Mouse (Mus musculus) adrenal gland, postnatal 36 days (tissue): ENCODE data around the gene Mvb12a. TPM values are rescaled to one million over a fixed set of nuclear protein-coding genes. Genes with fewer than 3 reads are reported as not detected.
A peak's percentile ranks its signal among the peaks of the same experiment; 100 is the strongest.

Experiments used
- DNase-seq, 2 experiments: peaks; one replicate each; pipeline ENCODE4 v3.0.0; 2021; ENCODE audit warnings: mixed read lengths in 1 of 2
- total RNA-seq, 2 experiments: library from RNA; stranded (reverse); gene quantifications; 2 replicates each; pipeline ENCODE4 v1.2.3; 2021

The Mvb12a gene
- total RNA-seq, 2 experiments from 2014 or later = 65.8 to 78.6 TPM

DNA sequence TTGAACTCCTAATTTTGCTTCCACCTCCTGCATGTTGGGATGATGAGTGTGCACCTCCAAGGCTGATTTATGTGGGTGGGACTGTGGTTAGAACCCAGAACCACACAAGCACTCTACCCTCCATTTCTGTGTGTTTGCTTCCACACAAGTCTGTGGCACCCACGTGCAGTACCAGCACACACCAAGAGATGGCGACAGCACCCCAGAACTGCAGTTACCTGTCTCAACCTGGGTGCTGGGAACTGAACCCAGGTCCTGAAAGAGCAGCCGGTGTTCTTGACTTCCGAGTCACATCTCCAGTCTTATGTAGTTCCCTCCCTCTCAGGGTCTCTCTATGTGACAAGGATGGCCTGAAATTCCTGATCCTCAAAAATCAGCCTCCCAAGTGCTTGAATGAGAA is 21.3 kb downstream of the Mvb12a start:
- DNase-seq = no peak

DNA sequence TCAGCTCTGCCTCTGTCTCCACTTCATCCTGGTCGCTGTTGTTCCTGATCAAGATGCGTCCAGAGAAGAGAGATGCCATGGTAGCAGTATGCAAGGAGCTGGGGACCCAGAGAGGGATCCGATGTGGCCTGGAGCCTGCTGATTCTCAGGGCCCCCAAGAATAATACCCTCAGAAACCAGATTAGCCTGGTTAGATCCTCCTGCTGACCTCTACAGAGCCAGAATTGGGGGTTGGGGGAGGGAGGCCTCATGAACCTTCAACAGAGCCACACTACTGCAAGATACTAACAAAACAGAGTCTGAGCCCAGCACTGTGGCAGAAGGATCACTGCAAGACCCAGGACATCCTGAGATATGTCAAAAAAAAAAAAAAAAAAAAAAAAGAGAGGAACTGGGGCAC is 23.8 kb downstream of the Mvb12a start, which contains the start of gene Nxnl1:
Gene Nxnl1, minus strand, starts transcription at position 101 of the 400 bp plus-strand sequence.
- no peak for DNase-seq

DNA sequence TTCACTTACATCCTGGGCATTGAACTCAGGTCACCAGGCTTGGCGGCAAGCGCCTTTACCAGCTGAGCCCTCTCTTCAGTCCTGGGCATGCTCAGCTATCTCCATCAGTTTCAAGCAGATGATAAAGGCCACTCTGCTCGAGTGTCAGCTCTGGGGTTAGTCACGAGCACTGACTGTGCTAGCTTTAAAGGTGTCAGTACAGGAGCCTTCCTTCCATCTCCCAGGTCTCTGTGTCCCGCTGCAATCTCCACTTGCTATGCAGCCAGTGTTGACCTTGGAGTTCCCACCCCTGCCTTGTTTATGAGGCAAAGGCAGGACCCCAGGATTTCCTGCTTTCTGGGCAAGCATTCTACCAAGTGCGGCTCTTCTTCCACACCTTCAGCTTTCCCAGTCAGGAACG is 24.9 kb downstream of the Mvb12a start:
- DNase-seq = no peak

DNA sequence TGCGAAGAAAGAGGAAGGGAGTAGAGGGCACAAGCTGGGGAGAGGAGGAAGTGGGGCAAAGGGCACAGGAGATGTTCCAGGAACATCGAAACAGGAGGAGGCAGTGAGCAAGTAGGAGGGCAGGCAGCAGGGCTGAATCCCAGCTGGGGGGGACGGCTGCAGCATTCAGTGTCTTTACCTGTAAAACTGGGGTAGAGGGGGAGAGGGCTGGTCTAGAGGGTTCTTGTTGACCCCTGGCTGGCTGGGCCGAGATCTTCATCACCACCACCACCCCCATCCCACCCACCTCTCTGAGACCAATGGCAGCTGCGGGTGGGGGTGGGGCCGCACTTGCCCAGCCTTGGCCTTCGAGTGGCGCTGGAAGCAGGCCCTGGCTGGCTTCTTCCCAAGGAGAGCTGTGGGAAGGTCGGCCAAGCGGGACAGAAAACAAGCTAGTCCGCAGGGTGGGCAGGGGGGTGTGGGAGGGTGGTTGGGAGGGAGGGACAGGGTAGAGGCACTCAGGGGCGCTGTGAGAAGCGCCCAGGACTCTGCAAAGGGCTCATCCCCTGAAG is 25.7 kb downstream of the Mvb12a start, which contains the start of gene Slc27a1:
Gene Slc27a1, plus strand, starts transcription at position 496 of the 551 bp plus-strand sequence.
- DNase-seq = peak; percentile 90 to 91

DNA sequence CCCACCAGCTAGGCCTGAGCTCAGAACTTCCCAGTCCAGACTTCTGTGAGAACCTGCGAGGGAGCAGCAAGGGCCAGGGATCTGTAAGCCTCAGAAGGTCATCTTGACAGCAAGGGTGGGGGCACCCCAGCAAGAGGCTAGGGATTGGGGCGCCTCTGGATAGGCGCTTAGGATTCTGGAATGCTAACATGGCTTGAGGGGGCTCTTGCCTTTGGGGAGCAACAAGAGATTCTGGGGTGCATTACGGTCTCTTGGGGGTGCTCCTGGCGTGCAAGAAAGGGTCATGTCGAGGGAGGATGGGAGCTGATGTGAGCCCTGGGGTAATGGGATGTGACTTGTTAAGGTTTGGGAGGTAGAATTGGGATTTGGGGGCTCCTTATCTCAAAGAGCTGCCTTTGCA is 26.2 kb downstream of the Mvb12a start:
- no peak for DNase-seq

DNA sequence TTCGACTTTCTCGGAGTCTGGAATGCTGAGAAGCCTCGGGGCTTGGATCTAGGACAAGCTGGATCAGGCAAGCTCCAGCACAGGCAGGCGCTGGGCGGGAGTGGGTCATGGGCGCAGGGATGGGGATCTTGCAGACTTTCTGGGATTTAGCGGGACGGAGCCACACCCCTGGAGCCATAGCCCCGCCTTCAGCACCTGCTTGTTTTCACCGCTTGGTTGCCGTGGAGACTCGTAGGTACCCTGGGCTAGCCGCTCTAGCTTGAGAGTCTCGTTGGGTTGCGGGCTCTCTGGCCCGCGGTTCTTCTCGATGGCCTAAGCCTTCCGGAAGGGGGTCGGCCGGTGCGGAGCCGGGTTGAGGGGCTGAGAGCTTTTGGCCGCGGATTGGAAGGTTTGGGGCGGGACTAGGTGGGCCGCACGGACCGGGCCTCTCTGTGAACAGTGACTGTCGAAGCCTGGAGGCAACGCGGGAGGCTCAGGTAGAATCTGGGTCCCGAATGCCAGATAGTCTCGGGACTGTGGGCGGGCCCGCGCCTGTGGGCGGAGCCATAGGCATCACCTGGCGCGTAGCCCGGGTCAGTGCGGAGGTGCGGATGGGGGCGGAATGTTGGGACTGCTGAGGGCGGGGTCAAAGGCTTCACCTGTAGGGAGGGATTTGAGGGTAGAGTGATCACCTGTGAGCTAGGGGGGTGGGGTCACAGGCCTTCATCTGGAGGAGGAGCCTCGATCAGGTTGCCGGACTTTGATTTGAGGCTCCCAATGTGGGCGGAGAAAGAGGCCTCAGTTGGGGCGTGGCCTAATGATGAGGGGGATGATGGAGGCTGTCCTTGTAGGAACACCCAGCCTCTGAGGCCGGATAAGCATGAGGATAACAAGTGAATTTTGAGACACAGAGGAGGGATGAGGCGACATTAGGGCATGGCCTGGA is 26.9 kb downstream of the Mvb12a start:
- DNase-seq = peak; percentile 87 to 90

DNA sequence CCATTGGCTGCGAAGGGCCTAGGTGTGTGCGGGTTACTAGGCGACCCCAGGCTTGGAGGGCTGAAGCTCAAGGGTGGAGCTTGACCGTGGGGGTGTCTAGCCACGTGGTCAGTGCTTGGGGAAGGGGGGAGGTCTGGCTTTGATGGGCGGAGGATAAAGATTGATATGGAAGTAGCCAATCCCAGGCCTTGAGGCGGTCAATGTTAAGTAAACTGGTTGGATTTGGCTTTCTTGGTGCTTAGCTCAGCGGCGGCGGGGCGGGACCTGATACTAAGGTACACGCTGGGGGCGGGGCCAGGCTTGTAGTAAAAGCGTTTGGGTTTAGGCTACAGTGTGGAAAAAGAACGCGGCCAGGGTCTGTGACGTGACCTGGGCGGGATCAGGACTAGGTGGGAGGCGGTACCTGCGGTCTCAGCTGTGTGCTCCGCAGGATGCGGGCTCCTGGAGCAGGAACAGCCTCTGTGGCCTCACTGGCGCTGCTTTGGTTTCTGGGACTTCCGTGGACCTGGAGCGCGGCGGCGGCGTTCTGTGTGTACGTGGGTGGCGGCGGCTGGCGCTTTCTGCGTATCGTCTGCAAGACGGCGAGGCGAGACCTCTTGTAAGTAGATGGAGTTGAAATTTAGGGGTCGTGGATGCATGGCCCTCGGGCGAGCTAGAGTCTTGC is 27.7 kb downstream of the Mvb12a start:
- DNase-seq = peak; percentile 97

DNA sequence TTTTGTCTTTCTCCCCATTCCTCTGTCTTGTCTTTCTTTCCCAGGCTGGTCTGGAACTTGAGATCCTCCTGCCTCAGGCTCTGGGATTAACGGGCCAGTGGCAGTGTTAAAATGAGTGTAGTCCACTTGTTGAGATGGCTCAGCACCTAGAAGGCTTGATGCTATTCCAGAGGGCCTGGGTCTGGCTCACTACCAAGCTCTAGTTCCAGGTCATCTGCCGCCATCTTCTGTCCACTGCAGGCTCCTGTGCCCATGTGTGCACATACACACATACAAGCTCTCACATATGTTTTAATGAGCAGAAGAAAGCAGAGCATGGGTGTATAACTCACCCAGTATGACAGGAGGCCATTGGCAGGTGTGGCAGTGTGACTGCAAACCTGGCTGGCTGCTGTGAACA is 29.4 kb downstream of the Mvb12a start:
- no peak for DNase-seq

DNA sequence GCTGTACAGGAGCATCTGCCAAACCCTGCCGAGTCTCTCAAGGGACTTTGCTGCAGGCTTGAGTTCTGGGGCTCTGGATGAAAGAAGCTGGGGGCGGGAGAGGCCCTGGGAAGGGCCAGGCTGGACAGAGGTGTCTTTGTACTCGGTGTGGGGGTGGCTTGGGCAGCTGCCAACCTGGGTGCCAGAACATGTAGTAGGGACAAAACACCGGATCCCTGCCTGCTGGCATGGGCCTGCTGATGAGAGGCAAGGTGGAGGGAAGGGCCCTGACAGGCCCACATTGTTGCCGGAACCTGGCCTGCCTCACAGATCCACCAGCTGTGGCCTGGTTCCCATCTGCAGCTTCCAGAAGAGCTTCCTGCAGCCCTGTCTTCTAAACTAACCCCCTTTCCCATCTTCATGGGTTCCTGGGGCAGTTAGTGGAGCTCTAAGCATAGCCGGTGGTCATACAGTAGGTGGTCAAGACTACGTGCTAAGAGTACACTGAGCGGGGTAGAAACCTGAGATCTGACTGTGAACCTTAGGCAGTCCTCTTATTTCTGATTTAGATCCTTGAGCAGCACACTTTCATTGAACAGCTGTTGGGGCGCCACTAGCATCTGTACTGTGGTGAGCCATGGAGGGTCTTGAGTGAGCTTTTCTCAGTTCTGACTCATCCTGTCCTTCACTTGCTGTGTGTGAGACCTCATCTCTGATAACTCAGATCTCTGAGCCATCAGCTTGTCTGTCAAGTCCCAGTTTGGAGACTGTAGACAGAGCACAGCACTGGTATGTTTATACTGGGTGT is 30.3 kb downstream of the Mvb12a start:
- DNase-seq = peak; percentile 72 to 87

DNA sequence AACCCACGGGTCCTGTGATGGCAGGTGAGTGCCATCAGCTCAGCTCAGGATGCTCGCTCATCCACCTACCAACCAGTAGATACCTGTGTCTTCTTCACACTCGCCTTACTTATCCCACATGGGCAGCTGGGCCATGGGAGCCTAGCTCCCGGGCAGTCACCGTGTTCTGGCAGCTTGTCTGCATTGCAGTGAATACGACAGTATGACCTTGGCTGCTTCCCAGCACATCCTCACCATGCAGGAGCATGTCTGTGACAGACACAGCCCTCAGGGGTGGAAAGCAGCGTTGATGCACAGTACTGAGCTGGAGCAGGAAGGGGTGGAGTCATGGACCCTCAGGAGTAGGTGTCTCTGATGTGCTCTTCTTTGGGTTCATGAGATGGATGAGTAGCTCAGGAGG is 31.7 kb downstream of the Mvb12a start:
- DNase-seq = peak; percentile 81 to 85

DNA sequence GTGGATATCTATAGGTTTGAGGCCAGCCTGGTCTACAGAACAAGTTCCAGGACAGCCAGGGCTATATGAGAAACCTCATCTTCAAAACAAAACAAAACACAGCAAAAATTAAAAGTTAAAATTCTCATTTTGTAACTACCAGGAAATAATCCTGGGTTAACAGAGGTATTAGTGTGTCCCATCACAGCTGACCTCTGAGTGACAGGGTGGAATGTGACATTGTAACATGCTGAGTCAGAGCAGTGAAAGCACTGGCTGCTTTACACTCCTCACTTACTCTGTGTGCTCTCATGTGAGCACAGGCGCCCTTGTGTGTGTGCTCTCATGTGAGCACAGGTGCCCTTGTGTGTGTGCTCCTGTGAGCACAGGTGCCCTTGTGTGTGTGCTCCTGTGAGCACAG is 32.3 kb downstream of the Mvb12a start:
- no peak for DNase-seq

DNA sequence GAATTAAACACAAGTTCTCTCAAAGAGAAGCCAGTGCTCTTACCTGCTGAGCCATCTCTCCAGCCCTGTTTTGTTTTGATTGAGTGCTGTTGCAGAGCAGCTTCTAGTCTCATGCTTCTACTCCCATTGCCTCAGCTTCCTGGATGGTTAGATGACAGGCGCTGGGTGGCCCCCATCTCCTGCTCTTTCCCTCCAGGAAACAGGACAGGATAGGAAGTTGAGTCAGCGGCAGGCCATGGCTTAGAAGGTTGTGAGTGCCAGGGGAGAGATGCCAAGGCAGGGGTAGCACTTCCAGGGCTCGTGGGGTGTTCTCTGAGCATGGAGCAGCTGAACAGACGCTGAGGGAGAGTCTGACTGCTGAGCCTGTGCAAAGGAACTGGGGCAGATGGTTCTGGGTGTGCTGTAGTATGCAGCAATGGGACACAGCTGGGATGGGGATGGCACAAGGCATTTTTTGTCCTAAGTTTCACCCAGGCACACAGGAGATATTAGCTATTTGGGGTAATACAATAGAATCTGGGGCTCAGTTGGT is 35.2 kb downstream of the Mvb12a start:
- no peak for DNase-seq

DNA sequence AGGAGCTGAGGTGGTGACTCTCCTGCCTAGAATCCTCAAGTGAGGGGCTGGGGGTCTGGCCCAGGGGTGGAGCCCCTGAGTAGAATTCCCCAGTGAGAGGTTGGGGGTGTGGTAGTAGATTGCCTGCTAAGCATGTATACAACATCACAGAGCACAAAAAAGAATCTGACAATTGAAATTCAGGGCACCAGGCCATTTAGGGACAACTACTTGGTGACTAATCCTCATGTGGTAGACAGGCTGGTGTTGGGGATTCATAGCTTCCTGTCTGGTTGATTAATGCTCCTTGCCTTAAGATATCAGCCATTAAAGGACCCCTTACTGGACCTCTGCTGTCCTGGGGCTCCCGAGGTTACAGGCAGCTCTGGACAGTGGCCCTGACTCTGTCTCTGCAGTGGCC is 36.3 kb downstream of the Mvb12a start:
- DNase-seq = no peak

DNA sequence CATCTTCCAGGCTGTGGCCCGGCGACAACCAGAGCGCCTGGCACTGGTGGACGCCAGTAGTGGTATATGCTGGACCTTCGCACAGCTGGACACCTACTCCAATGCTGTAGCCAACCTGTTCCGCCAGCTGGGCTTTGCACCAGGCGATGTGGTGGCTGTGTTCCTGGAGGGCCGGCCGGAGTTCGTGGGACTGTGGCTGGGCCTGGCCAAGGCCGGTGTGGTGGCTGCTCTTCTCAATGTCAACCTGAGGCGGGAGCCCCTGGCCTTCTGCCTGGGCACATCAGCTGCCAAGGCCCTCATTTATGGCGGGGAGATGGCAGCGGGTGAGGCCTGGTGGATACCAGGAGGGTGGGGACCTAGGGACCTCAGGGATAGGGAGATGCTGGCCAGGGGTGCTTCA is 36.8 kb downstream of the Mvb12a start:
- DNase-seq = peak; percentile 83 to 89

DNA sequence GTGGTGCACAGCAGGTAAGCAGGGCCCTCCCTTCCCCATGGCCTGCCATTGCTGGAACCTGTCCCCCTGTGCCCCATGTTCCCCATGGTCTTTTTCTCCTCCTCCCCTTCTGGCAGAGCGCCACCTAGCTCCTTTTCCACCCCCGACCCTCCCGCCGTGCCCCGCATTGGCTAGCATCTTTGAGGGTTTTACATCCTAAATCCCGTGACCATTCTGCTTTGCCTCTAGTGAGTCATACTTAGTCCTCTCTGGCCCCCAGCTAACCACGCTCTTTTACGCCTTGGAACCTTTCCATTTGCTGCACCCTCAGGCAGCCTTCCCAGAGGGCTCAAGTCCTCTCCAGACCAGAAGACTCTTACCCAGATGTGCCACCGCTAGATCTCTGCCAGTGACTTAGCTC is 37.5 kb downstream of the Mvb12a start:
- DNase-seq = no peak

DNA sequence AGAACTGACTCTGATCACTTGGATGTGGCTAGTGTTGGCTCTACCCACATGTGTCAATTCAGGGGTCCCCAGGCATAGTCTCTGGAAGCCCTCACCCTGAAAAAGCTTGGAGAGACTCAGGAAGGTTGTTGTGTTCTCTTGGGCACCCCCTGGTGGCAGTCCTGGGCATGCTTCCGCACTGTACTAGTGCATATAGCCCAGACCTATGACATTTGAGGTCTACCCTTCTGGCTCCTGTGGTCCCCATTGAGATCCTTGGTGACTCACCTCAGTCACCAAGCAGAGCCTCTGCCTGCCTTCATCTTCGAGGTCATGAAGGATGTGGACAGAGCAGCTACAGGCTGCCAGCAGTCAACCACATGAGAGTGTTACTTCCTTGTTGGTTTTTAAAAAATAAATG is 44.2 kb downstream of the Mvb12a start:
- peak; percentile 62 to 78 for DNase-seq

DNA sequence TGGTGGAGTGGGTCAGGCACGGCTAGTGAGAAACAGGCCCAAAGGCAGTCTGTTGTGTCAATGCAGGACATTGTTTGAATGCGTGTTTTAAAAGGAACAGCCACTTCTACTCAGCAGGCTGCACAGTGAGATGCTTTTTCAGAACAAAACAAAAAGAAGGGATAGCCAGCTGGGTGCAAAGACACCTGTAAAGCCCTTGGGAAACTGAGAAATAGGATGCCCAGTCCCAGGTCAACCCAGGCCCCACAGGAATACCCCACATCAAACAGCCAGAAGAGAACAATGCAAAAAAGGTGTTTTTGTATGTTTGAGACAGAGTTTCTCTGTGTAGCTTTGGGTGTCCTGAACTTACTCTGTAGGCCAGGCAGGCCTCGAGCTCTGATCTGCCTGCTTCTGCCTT is 46.0 kb downstream of the Mvb12a start:
- DNase-seq = no peak

DNA sequence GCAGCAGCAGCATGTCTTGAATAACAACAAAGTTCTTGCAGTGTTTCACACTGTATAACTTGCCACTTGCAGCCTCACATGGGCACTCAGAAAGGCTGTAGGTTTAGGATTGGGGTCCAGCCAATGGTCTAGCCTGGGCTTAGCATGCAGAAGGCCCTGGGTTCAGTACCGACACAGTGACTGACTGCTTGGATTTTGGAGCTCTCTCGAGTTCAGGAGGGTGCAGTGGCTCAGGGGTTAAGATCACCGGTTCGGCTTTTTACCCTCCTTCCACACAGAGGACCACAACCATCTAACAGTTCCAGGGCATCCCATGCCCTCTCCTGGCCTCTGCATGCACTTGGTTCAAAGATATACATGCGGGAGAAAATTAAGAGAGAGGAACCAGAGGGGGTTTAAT is 48.3 kb downstream of the Mvb12a start:
- no peak for DNase-seq

DNA sequence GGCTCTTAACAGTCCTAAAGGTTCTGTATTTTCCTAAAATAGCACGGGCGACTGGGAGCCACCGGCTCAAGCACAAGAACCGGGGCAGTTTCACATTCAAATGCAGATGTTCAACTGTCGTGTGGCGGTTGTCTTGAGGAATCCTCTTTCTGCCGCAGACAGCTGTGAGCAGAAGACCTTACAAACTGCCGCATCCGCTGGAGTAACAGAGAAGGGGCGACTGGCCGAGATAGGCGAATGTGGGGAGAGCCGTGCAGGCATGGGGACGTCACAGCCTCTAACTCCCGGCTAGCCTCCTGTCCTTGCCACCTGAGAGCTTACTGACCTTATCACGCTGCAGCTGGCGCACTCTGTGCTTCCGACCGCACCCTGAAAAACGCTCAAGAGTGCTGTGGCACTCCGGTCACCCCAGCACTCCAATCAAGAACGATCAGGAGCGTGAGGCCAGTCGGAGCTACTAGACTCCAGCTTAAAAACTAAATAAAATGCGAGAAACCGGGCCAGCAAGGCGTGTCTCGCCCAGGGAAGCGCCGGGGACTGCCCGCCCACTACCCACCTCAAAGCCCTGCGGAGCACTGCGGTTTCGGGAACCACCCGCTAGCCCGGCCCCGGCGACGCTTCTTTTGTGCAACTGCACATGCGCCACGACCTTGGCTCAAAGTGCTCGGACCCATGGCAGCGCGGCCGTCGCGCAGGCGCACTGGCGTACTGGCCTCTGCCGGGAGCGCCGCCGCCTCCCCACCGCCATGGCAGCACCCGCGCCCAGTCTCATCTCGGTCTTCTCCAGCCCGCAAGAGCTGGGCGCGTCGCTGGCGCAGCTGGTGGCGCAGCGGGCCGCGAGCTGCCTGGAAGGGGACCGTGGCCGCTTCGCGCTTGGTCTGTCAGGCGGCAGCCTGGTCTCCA is 49.0 kb downstream of the Mvb12a start, which contains the start of gene Pgls:
Gene Pgls, plus strand, starts transcription at position 706 of the 903 bp plus-strand sequence.
- peak; percentile 98 for DNase-seq

DNA sequence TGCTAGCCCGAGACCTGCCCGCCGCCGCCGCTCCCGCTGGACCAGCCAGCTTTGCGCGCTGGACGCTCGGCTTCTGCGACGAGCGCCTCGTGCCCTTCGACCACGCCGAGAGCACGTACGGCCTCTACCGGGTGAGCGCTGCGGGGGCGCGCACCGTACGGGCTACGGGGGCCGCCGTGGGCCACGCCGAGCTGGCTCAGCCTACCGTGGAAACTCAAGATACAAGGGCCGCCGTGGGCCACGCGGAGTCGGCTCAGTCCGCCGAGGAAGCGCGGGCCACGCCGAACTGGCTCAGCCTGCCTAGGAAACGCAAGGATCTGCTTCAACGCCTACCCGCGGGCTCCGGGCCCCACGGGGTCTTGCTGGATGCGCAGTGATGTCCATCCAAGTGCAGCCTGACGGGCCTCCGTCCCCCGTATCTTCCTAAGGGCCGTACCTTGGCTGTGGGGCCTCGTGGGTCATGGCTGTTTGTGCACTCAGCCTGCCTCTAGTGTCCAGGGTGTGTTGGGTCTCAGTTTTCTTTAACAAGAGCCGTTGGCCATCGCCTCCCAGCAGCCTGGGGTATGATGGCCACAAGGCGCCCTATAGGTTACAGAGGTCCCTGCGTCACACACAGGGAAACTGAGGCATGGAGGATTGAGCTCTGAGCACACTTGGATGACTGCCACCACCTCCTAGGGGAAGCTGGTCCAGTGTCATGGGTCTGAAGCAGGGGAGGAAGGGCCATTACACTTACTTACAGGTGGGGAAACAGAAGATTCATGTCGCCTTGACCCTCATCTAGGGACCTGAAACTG is 49.9 kb downstream of the Mvb12a start:
- DNase-seq = peak; percentile 79 to 87
